Mouse (Mus musculus): Measurements from ENCODE around the gene Hist1h2bk. TPM values are rescaled to one million over a fixed set of nuclear protein-coding genes. Genes with fewer than 3 reads are reported as not detected.
"Not testable (repeated sequence)": the region's sequence is repeated elsewhere in the genome, so short reads cannot be mapped to it uniquely, and the experiment has no call there.

Hist1h2bk gene
- polyA plus RNA-seq, 1 experiment from 2014 or later = 1.7 TPM

DNA sequence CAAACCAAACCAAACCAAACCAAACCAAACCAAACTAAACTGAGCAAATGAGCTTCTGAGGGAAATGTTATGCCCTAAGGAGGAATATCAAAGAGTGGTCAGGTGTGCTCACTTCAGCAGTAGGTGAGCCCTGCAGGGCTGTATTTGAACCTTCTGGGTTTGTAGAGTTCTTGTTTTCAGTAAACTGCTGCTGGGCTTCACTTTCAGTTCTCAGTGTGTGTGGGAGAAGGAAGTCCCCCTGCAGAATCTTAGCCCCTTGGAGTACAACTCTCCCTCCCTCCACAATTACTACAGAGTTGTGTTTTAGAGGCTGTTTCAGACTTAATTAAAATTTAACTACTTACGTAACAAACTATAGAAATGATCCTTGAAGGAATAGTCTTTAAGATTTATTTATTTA, 18.1 kb downstream of the Hist1h2bk start:
- H3K27ac ChIP-seq = no peak overlapping the region
- WGBS = 91% methylated on average over 1 of the region's 1 CpGs
- H3K27me3 ChIP-seq = no peaks in the 10 kb centered on the region
- H3K9ac ChIP-seq = no peak overlapping the region
- no peaks in the 10 kb centered on the region for H3K9me3 ChIP-seq (replicated peaks)
- H3K4me3 ChIP-seq = no peak overlapping the region
- no peak for ATAC-seq (replicated peaks; ENCODE audit: insufficient number of reproducible peaks, insufficient read depth, low FRiP score, low read depth)
- peaks cover 6% of the 10 kb centered on the region for H3K4me1 ChIP-seq (replicated peaks)
- no peak overlapping the region for H3K4me2 ChIP-seq
- H3K36me3 ChIP-seq = no peaks in the 10 kb centered on the region

DNA sequence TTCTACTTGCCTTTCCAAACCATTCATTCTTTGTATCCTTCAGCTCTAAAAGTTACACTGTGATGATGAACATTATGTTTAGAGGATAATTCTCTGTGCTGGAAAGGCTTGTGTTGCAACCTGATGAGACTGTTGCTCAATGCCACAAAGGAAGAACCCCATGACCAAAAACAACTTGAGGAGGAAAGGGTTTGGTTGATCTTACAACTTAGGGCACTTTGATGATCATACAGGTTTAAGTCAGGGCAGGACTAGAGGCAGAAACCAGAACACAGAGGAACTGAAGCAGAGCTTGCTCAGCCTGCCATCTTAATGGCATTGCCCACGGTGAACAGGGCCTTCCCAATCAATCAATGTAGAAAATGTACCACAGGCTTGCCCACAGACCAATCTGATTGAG, 25.8 kb downstream of the Hist1h2bk start:
- Histone ChIP-seq H3K27ac (no peak overlapping the region), H3K36me3 (no peaks in the 10 kb centered on the region), H3K4me2 (no peak overlapping the region), H3K9ac (no peak overlapping the region), H3K9me3 (replicated peaks) (0 out of 2 replicates have a peak, but pooled peaks cover 2% of the 10 kb centered on the region), H3K4me1 (replicated peaks) (no peaks in the 10 kb centered on the region), H3K27me3 (no peaks in the 10 kb centered on the region), H3K4me3 (no peak overlapping the region)
- WGBS = 54% methylated on average over 1 of the region's 1 CpGs
- ATAC-seq (replicated peaks; ENCODE audit: insufficient number of reproducible peaks, insufficient read depth, low FRiP score, low read depth) = no peak

DNA sequence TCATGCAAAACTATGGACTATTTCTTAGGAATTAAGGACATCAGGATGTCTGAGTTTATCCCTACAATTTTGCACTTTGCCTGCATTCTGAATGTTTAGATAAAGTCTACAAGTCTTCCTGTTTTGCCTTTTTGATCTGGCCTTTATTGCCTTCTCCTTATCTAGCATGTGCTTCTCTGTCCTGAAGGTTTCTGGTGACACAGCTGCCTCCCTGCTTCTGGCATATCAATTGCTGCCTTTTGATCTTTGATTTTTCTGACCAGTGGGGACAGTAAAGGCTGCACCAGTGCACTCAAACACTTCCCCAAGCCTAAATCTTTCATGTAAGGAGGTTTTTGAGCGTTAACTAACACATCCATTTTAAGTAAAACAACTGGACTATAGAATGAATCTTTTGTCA, 27.8 kb downstream of the Hist1h2bk start:
- Histone ChIP-seq H3K4me1 (replicated peaks) (no peaks in the 10 kb centered on the region), H3K9me3 (replicated peaks) (0 out of 2 replicates have a peak, but pooled peaks cover 3% of the 10 kb centered on the region), H3K9ac (no peak overlapping the region), H3K36me3 (no peaks in the 10 kb centered on the region), H3K4me2 (no peak overlapping the region), H3K27ac (no peak overlapping the region), H3K4me3 (no peak overlapping the region), H3K27me3 (no peaks in the 10 kb centered on the region)
- no peak for ATAC-seq (replicated peaks; ENCODE audit: insufficient number of reproducible peaks, insufficient read depth, low FRiP score, low read depth)
- WGBS = 37% methylated on average over 1 of the region's 1 CpGs

DNA sequence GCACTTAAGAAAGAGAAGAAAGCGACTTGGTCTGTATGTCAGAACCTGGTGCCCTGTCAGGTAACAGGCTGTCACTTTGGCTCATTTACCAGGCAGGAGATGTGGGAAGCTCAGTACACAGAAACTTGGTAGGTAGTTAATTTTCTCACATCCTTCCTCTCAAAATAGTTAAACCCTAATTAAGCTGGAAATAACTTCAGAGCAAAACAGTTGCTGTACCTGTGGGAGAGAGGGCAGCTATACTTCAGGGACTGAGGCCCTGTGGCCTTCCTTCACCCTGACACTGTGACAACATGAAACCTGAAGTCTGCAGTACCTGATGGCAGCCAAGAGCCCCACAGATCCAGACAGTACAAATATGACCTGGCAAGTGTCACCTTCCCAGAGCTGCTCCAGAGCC, 48.5 kb downstream of the Hist1h2bk start, which contains the start of gene Vmn1r188:
Gene Vmn1r188, plus strand, starts transcription at position 301 of the 400 bp plus-strand sequence.
- H3K9me3 ChIP-seq (replicated peaks); H3K27ac ChIP-seq; H3K9ac ChIP-seq; H3K4me2 ChIP-seq; H3K4me3 ChIP-seq; H3K4me1 ChIP-seq (replicated peaks); H3K27me3 ChIP-seq; H3K36me3 ChIP-seq; ATAC-seq (replicated peaks; ENCODE audit: insufficient number of reproducible peaks, insufficient read depth, low FRiP score, low read depth): not testable (repeated sequence)
- 83% methylated on average over 1 of the region's 1 CpGs for WGBS

Small RNA genes lying within 50 kb of the gene (microRNA-seq; reads per million reads assigned to microRNA genes)
- gene Gm26300 (not detected), gene Gm44390 (not detected), gene Gm44486 (not detected)

Other genes starting within 250 kb of the Hist1h2bk start
- gene Hist1h2an, start 248.7 kb upstream of the Hist1h2bk start, polyA plus RNA-seq (2015; fragmentation: Nextera tagmentation; extraction: Ambion mirVana) = 2.3 and 3.2 TPM in 2 replicates
- 0.86 and 1.4 TPM in 2 replicates for gene Hist1h2bp, start 248.4 kb upstream of the Hist1h2bk start, polyA plus RNA-seq (2015; fragmentation: Nextera tagmentation; extraction: Ambion mirVana)
- gene Hist1h2bq, start 225.7 kb upstream of the Hist1h2bk start, polyA plus RNA-seq (2015; fragmentation: Nextera tagmentation; extraction: Ambion mirVana) = 7.2 and 7.3 TPM in 2 replicates
- gene Hist1h2ao, start 225.4 kb upstream of the Hist1h2bk start, polyA plus RNA-seq (2015; fragmentation: Nextera tagmentation; extraction: Ambion mirVana) = 3.5 TPM in 1 of 2 replicates, not detected in the other
- not detected in 2 replicates for gene Hist1h4m, start 224.1 kb upstream of the Hist1h2bk start, polyA plus RNA-seq (2015; fragmentation: Nextera tagmentation; extraction: Ambion mirVana)
- 6.2 and 11.6 TPM in 2 replicates for gene Hist1h4n, start 203.7 kb upstream of the Hist1h2bk start, polyA plus RNA-seq (2015; fragmentation: Nextera tagmentation; extraction: Ambion mirVana)
- 1,372 and 1,424 TPM in 2 replicates for gene Hist1h2ap, start 202.4 kb upstream of the Hist1h2bk start, polyA plus RNA-seq (2015; fragmentation: Nextera tagmentation; extraction: Ambion mirVana)
- 7.8 TPM in 2 replicates for gene Hist1h2br, start 202.1 kb upstream of the Hist1h2bk start, polyA plus RNA-seq (2015; fragmentation: Nextera tagmentation; extraction: Ambion mirVana)
- 3.8 and 5.1 TPM in 2 replicates for gene Zfp184, start 90.8 kb upstream of the Hist1h2bk start, polyA plus RNA-seq (2015; fragmentation: Nextera tagmentation; extraction: Ambion mirVana)
- gene Pom121l2, start 54.7 kb upstream of the Hist1h2bk start, polyA plus RNA-seq (2015; fragmentation: Nextera tagmentation; extraction: Ambion mirVana) = not detected in 2 replicates
- gene Prss16, start 26.1 kb upstream of the Hist1h2bk start, polyA plus RNA-seq (2015; fragmentation: Nextera tagmentation; extraction: Ambion mirVana) = 9.5 and 113 TPM in 2 replicates
- 3.5 TPM in 1 of 2 replicates, not detected in the other for gene Hist1h2ah, start 302 bp upstream of the Hist1h2bk start, polyA plus RNA-seq (2015; fragmentation: Nextera tagmentation; extraction: Ambion mirVana)
- gene Hist1h4i, start 5.5 kb downstream of the Hist1h2bk start, polyA plus RNA-seq (2015; fragmentation: Nextera tagmentation; extraction: Ambion mirVana) = 8.6 and 12.1 TPM in 2 replicates
- gene Hist1h2ag, start 7.1 kb downstream of the Hist1h2bk start, polyA plus RNA-seq (2015; fragmentation: Nextera tagmentation; extraction: Ambion mirVana) = 11.2 and 12.4 TPM in 2 replicates
- 2.8 and 5.8 TPM in 2 replicates for gene Hist1h2bj, start 7.3 kb downstream of the Hist1h2bk start, polyA plus RNA-seq (2015; fragmentation: Nextera tagmentation; extraction: Ambion mirVana)
- gene Vmn1r188, start 48.6 kb downstream of the Hist1h2bk start, polyA plus RNA-seq (2015; fragmentation: Nextera tagmentation; extraction: Ambion mirVana) = not detected in 2 replicates
- gene Vmn1r189, start 70.0 kb downstream of the Hist1h2bk start, polyA plus RNA-seq (2015; fragmentation: Nextera tagmentation; extraction: Ambion mirVana) = not detected in 2 replicates
- gene Vmn1r191, start 148.1 kb downstream of the Hist1h2bk start, polyA plus RNA-seq (2015; fragmentation: Nextera tagmentation; extraction: Ambion mirVana) = not detected in 2 replicates
- gene Vmn1r192, start 155.3 kb downstream of the Hist1h2bk start, polyA plus RNA-seq (2015; fragmentation: Nextera tagmentation; extraction: Ambion mirVana) = not detected in 2 replicates
- gene Vmn1r193, start 187.3 kb downstream of the Hist1h2bk start, polyA plus RNA-seq (2015; fragmentation: Nextera tagmentation; extraction: Ambion mirVana) = not detected in 2 replicates
- gene Vmn1r194, start 208.3 kb downstream of the Hist1h2bk start, polyA plus RNA-seq (2015; fragmentation: Nextera tagmentation; extraction: Ambion mirVana) = not detected in 2 replicates
- gene Vmn1r195, start 234.7 kb downstream of the Hist1h2bk start, polyA plus RNA-seq (2015; fragmentation: Nextera tagmentation; extraction: Ambion mirVana) = not detected in 2 replicates